Mouse (Mus musculus) bone marrow, adult 2 months (tissue): Measurements from ENCODE around the gene Stox1.

Experiments
- CTCF ChIP-seq: fragments of 200-500 bp; IDR thresholded peaks from 2 replicates; pipeline ENCODE4 v1.5.1; 2011; ENCODE audit warnings: low read length, control low read depth; ENCODE audit not compliant: control insufficient read depth, insufficient read depth
- POLR2A ChIP-seq: fragments of 200-500 bp; IDR thresholded peaks from 2 replicates; pipeline ENCODE4 v1.6.1; 2011; ENCODE audit warnings: low read depth, mild to moderate bottlenecking, control low read depth, low read length, borderline replicate concordance; ENCODE audit not compliant: control insufficient read depth

DNA sequence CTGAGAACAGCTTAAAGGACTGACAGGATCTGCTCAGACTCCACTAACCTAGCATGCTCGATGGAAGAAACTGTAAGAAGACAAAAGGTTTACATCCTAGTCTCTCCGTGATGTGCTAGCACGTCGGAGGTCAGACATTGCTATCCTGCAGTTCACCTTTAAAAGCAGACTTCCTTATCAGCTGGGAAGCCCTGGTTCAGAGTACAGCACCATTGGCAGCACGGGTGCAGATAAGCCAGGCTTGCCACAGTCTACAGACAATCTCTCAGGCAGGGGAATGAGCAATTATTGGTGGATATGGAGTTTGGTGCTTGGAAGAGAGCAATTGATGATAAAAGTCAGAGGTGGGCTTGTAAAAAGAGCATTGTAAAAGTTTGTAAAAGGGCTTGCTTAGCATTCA, 57.9 kb downstream of the Stox1 start:
- TF ChIP-seq CTCF (no peak), POLR2A (no peak)
